Mouse (Mus musculus): ENCODE measurements around the gene Cdk5rap2. TPM values are rescaled to one million over a fixed set of nuclear protein-coding genes. Genes with fewer than 3 reads are reported as not detected.
A peak's percentile ranks its signal among the peaks of the same experiment; 100 is the strongest.

The Cdk5rap2 gene
- total RNA-seq (2021) = 10 to 100 TPM in 1 of 2 experiments, 1 to 10 TPM in 1; 9.2 to 21.0 TPM
- long read RNA-seq, experiment 1, full-length matches to known transcripts = 2 of 3 reads
- long read RNA-seq, experiment 1, partial matches to known transcripts = 1 of 3 reads
- long read RNA-seq, experiment 1, other reads (novel, unspliced or antisense) = 0 of 3 reads
- long read RNA-seq, experiment 2, partial matches to known transcripts = 45 of 50 reads
- long read RNA-seq, experiment 2, other reads (novel, unspliced or antisense) = 5 of 50 reads

DNA sequence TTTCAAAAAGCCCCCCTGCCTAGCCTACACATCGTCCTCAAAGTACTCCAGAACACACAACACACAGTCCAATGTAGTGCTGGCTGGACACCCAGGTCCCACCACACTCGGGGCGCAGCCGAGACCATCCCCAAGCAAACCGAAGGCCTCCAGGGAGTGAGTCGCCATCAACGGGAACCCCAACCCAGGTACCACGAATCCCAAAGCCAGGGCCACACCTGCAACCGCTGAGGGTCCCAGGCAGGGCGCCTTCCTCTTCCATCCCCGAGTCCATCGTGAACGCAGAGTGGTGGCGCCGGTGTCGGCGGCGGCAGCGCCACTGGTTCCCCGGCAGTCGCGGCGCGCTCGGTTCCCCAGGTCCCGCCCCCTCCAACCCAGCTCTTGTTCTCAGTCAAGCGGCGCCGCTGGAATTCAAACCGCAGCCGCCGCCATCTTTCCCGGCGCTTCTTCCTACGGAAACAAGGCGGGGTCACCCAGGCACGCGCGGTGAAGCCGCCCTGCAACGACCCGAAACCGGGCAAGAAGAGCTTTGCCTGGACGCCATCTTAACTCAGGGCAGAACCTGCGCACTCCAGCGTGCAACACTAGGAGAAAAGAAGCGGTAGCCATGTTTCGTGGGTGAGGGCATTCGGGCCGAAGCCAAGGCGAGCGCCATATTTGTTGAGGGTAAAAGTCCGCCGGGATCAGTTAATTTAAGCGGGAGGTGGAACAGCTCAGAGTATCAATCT lies at the start of gene Cdk5rap2:
Gene Cdk5rap2, minus strand, starts transcription at position 450 of the 728 bp plus-strand sequence.
- peak; percentile 87 to 92 for DNase-seq (ENCODE audit: low spot score in 2 of 2)

- no peak for DNase-seq (ENCODE audit: low spot score in 2 of 2)
These were observed 41.9 kb upstream of the Cdk5rap2 start for GRCm38 (mm10) chr4:70452161-70452560.

DNA sequence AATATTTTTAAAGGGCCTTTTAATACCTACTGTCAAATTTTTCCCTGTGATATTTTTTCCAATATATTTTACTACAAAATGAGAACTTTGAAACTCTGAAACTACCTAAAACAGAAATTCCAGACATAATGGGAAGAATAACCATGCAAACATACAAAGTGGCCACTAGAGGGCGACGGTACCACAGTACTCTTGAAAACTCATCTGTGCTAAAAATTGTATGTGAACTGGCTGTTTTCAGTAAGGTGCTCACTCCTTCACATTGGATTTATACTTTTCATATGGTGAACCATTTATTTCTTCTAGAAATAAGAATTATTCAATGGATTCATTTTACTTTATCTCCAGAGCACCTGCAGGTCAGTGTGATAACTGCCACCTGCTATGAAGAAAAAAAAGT lies 41.5 kb upstream of the Cdk5rap2 start:
- DNase-seq (ENCODE audit: low spot score in 2 of 2) = peak; percentile 23 to 27

DNA sequence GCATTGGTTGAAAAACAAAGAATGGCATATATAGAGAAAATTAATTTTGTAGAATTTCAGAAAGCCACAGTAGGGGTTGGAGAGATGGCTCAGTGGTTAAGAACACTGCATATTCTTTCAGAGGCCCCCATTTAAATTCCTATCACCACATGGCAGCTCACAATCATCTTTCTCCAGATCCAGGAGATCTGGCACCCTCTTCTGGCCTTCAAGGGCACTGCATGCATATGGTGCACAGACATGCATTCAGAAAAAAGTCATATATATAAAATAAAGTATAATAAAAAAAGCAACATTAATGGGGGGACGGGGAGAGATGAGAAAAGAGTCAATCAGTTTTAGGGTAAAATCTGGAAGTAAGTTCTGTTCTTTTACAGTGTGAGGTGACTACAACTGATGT lies 39.4 kb upstream of the Cdk5rap2 start:
- no peak for DNase-seq (ENCODE audit: low spot score in 2 of 2)

GRCm38 (mm10) chr4:70446774-70447173 lies 36.5 kb upstream of the Cdk5rap2 start:
- no peak for DNase-seq (ENCODE audit: low spot score in 2 of 2)

DNA sequence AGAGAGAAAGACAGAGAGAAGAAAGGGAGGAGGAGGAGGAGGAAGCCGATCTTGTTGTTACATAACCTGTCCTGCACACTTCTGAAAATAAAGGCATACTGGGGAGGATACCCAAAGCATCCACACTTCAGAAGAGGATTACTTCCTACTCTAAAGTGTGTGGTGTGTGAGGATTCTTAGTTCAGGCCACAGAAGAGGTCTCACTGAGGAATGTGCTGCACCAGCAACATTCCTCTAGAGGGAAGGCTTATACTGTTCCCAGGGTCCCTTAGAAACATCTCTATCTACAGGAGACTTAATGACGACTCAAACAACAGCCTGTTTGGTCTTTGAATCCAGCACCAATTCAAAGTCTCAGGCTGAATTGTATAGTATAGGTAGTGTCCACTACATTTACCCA lies 10.0 kb upstream of the Cdk5rap2 start:
- no peak for DNase-seq (ENCODE audit: low spot score in 2 of 2)

DNA sequence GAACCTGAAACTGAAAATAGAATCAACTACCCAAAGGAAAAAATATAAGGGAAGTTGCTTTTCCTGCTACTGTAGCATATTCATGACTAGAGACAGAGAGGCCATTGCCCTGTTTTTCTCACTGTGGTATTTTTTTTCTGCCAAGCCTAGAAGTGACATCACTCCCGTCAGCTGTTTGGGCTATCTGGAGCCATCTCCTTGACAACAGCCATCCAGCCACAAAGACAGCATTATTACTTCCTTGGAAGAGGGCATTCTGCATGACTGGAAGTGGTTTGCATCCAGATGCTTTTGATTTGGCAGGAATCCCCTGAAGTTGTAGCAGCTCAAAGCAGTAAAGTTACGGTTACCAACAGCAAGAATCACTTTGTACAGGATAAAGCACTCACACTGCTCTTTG lies 1.9 kb upstream of the Cdk5rap2 start:
- no peak for DNase-seq (ENCODE audit: low spot score in 2 of 2)

DNA sequence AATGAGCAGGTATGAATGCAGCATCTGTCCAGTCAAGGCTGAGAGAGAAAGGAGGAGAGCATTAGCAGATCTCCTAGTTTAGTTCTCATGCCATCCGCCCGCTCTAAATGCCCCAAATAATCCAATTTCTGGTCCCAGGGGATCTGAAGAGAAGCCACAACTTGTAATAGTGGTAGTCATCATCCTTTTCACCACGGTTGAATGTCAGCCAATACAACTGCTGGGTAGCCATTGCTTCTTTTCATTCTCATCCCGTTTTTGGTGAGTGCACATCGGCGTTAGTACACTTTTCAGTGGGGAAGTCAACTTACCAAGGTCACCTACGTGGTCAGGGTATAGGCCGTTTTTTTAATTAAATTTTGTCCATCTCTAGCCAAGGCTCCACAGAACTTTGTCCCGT lies 787 bp downstream of the Cdk5rap2 start:
- no peak for DNase-seq (ENCODE audit: low spot score in 2 of 2)

DNA sequence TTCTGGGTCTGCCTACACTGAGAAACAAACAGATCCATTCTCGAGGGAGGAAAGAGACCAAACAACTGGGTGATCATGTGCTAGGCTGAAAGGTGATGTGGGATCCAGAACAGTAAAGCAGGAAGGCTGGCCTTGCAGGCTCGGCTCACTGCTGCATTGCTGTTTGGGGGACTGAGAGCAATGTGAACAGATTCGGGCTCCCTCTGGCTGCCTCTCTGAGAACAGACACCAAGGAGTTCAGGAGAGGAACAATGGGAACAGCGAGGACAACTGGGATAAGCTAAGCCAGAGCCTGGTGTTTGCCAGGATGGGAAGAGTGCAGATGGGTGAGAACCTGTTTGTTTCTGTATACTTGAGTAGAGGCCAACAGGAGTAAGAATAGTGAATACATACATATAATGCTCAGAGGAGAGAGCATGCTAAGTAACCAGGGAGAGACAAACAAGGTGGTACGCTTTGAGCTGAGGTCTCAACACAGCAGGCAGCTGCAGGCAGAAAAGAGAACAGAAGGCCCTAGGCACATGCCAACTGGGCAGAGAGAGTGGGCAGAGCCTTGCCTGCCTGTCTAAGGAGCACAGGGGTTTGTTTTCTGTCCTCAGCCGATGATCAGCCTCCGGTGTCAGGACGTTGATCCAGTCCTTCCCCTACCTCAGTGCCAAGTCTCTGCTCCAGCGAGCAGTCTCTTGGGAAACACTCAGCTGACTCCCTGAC lies 8.0 kb downstream of the Cdk5rap2 start:
- no peak for DNase-seq (ENCODE audit: low spot score in 2 of 2)

DNA sequence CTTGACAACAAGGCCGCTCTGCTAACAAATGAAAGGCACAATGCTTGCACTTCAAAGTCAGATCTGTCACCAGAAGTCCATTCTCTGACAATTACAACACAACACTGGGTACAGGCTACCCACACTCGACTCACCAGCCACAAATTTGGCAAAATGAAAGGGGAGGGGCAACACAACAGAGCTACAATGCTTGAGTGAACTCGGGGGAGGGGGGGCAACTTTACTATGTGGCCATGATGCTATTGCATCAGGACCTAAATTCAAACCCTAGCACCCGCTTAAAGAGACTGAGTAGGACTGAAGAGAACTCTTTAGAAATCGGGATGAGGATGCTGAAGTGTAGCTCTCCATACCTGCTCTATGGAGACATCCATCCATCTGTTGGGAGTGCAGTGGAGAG lies 10.8 kb downstream of the Cdk5rap2 start:
- no peak for DNase-seq (ENCODE audit: low spot score in 2 of 2)

DNA sequence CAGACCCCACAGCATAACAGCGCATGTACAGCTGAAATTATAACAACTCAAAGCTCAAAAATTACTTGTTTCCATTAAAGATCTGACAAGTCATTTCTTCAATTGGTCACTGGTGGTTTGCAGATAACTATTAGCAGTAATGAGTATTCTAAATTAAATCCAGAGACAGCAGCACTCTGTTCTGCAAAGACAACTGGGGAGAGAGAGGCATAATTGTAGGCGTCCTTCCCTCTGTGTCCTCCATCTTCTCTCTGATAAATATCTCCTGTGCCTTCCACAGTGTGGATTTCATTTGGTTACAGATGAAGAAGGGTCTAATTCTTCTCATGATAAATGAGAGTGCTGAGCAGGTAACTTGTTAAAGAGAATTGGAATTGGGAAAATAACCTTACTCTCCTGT lies 11.2 kb downstream of the Cdk5rap2 start:
- no peak for DNase-seq (ENCODE audit: low spot score in 2 of 2)

- DNase-seq (ENCODE audit: low spot score in 2 of 2) = no peak
These were observed 12.2 kb downstream of the Cdk5rap2 start for GRCm38 (mm10) chr4:70398088-70398487.

DNA sequence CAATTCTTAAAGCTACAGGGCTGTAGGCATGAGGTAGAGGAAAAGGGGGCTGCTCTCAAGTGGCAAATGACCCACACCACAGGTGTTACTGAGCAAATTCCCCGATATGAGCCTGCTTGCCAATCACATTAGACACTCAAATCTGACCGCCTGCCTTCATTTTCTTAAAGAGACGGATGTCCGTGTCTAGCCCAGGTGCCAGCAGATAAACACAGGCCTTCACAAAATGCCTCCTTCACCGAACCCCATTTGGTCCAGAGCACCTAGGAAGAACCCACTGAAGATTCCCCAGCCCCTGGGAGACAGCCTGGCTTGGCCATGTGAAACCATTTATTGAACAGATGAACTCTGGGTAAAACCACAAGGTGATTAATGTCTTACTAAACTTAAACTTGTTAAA lies 13.5 kb downstream of the Cdk5rap2 start:
- no peak for DNase-seq (ENCODE audit: low spot score in 2 of 2)

- DNase-seq (ENCODE audit: low spot score in 2 of 2) = no peak
These were observed 15.5 kb downstream of the Cdk5rap2 start for GRCm38 (mm10) chr4:70394736-70395135.

GRCm38 (mm10) chr4:70391760-70392372 lies 18.4 kb downstream of the Cdk5rap2 start:
- DNase-seq (ENCODE audit: low spot score in 2 of 2) = no peak

- DNase-seq (ENCODE audit: low spot score in 2 of 2) = no peak
These were observed 19.2 kb downstream of the Cdk5rap2 start for GRCm38 (mm10) chr4:70391073-70391472.

DNA sequence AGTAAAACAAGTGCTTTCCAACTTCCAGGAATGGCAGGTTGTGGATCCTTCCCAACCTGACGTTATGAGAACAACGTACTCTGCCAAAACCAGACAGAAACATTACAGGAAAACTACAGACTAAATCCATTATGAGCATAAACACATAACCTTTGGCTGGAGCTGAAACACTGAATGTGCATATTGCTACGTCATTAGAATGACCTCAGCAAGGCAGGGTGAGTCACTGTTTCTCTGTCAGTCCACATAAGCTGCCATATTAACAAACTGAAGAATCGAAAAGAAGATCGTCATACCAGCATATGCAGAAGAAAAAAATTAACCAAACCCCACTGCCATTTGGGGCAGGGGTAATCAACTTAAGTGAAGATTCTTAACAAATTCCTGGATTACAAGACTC lies 24.0 kb downstream of the Cdk5rap2 start:
- no peak for DNase-seq (ENCODE audit: low spot score in 2 of 2)

GRCm38 (mm10) chr4:70377359-70377758 lies 32.9 kb downstream of the Cdk5rap2 start:
- DNase-seq (ENCODE audit: low spot score in 2 of 2) = no peak

DNA sequence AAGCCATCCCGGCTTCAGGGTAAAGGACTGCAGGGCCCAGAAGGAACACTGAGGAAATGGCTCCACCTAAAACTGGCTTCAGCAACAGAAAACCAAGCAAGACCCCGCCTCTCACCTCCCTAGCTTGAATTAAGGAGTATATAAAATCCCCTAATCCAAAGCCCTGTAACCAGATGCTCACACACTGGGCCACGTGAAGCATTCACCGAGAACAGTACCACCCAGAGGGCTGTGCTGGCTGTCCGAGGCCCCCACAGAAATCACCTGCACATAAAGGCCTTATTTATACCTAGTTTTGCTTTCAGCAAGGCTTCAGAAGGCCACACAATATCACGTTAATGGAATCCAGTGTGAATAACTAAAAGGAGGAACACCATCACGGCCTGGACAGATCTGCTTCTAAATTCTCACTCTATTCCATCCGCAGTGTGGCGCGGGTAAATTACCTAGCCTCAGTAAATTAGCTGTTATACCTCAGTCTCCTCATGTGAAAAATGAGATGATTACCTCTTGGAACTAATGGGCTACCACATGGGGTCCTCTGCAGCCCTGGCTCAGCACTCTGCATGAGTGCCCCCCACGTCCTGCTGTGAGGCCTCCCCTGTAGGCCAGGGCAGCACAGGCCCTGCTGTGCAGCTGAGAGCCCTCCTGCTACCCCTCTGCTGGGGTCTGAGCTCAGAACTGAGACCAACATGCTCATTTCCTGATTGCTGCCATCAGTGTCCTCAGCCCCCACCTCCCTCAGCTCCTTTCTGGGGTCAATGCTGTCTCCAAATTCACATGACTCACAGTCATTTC lies 45.0 kb downstream of the Cdk5rap2 start:
- no peak for DNase-seq (ENCODE audit: low spot score in 2 of 2)

GRCm38 (mm10) chr4:70361366-70361765 lies 48.9 kb downstream of the Cdk5rap2 start:
- DNase-seq (ENCODE audit: low spot score in 2 of 2) = no peak
